Mouse (Mus musculus): Measurements from ENCODE around the gene Tdg. TPM values are rescaled to one million over a fixed set of nuclear protein-coding genes. Genes with fewer than 3 reads are reported as not detected.

The Tdg gene
- polyA plus RNA-seq, 1 experiment from 2014 or later = 157 TPM

- Histone ChIP-seq H3K27me3 (ENCODE audit: control insufficient read depth, insufficient read depth, low read length) (no peaks in the 10 kb centered on the region), H3K4me3 (ENCODE audit: low read depth, low read length) (no peak overlapping the region), H3K9me3 (ENCODE audit: control insufficient read depth, low read length) (no peaks in the 10 kb centered on the region), H3K9ac (replicated peaks; ENCODE audit: low read depth, low read length) (no peak overlapping the region), H3K27ac (ENCODE audit: low read depth, low read length) (no peak overlapping the region), H3K4me1 (ENCODE audit: control insufficient read depth, insufficient read depth, low read length) (no peaks in the 10 kb centered on the region), H3K4me2 (ENCODE audit: low read depth, low read length) (no peak overlapping the region), H3K36me3 (ENCODE audit: control insufficient read depth, insufficient read depth, low read length) (no peaks in the 10 kb centered on the region)
- no peak for ATAC-seq (ENCODE audit: low read depth)
- 89% methylated on average over 7 of the region's 7 CpGs for WGBS
Observed at GRCm38 (mm10) chr10:82681639-82682038, 52.0 kb downstream of the Tdg start.

GRCm38 (mm10) chr10:82685440-82685839 is 55.8 kb downstream of the Tdg start:
- Histone ChIP-seq H3K4me3 (ENCODE audit: low read depth, low read length) (no peak overlapping the region), H3K36me3 (ENCODE audit: control insufficient read depth, insufficient read depth, low read length) (no peaks in the 10 kb centered on the region), H3K9me3 (ENCODE audit: control insufficient read depth, low read length) (no peaks in the 10 kb centered on the region), H3K4me1 (ENCODE audit: control insufficient read depth, insufficient read depth, low read length) (no peaks in the 10 kb centered on the region), H3K4me2 (ENCODE audit: low read depth, low read length) (no peak overlapping the region), H3K27me3 (ENCODE audit: control insufficient read depth, insufficient read depth, low read length) (no peaks in the 10 kb centered on the region), H3K27ac (ENCODE audit: low read depth, low read length) (no peak overlapping the region), H3K9ac (replicated peaks; ENCODE audit: low read depth, low read length) (no peak overlapping the region)
- no peak for ATAC-seq (ENCODE audit: low read depth)
- 78% methylated on average over 2 of the region's 2 CpGs for WGBS

- WGBS = 79% methylated on average over 7 of the region's 7 CpGs
- Histone ChIP-seq H3K9me3 (ENCODE audit: control insufficient read depth, low read length) (no peaks in the 10 kb centered on the region), H3K9ac (replicated peaks; ENCODE audit: low read depth, low read length) (no peak overlapping the region), H3K27me3 (ENCODE audit: control insufficient read depth, insufficient read depth, low read length) (no peaks in the 10 kb centered on the region), H3K27ac (ENCODE audit: low read depth, low read length) (no peak overlapping the region), H3K36me3 (ENCODE audit: control insufficient read depth, insufficient read depth, low read length) (no peaks in the 10 kb centered on the region), H3K4me2 (ENCODE audit: low read depth, low read length) (no peak overlapping the region; the same call in 1 of the 2 replicates), H3K4me1 (ENCODE audit: control insufficient read depth, insufficient read depth, low read length) (no peaks in the 10 kb centered on the region), H3K4me3 (ENCODE audit: low read depth, low read length) (no peak overlapping the region; the same call in 1 of the 2 replicates)
- ATAC-seq (ENCODE audit: low read depth) = no peak
Observed at GRCm38 (mm10) chr10:82689681-82690211, 60.1 kb downstream of the Tdg start.

GRCm38 (mm10) chr10:82690494-82690893 is 60.9 kb downstream of the Tdg start, which contains the start of gene Glt8d2:
TSS of gene Glt8d2 (minus strand) at chr10:82690650.
- no peak within 1 kb of the TSS for H3K9ac ChIP-seq (replicated peaks; ENCODE audit: low read depth, low read length)
- no peaks in the 10 kb centered on the region for H3K4me1 ChIP-seq (ENCODE audit: control insufficient read depth, insufficient read depth, low read length)
- H3K27me3 ChIP-seq (ENCODE audit: control insufficient read depth, insufficient read depth, low read length) = no peaks in the 10 kb centered on the region
- H3K4me3 ChIP-seq (ENCODE audit: low read depth, low read length) = no peak within 1 kb of the TSS; the same call in 1 of the 2 replicates
- H3K36me3 ChIP-seq (ENCODE audit: control insufficient read depth, insufficient read depth, low read length) = no peaks in the 10 kb centered on the region
- no peaks in the 10 kb centered on the region for H3K9me3 ChIP-seq (ENCODE audit: control insufficient read depth, low read length)
- peak within 1 kb of the TSS; percentile 35 for H3K4me2 ChIP-seq (ENCODE audit: low read depth, low read length)
- ATAC-seq (ENCODE audit: low read depth) = no peak
- 10% methylated on average over 14 of the region's 14 CpGs for WGBS
- H3K27ac ChIP-seq (ENCODE audit: low read depth, low read length) = no peak within 1 kb of the TSS

GRCm38 (mm10) chr10:82695956-82696355 is 66.3 kb downstream of the Tdg start, which contains the start of gene Hcfc2:
TSS of gene Hcfc2 (plus strand) at chr10:82696160.
- Histone ChIP-seq H3K9me3 (ENCODE audit: control insufficient read depth, low read length) (no peaks in the 10 kb centered on the region), H3K9ac (replicated peaks; ENCODE audit: low read depth, low read length) (no peak within 1 kb of the TSS), H3K4me3 (ENCODE audit: low read depth, low read length) (no peak within 1 kb of the TSS), H3K27me3 (ENCODE audit: control insufficient read depth, insufficient read depth, low read length) (no peaks in the 10 kb centered on the region; the same call in 1 of the 2 replicates), H3K27ac (ENCODE audit: low read depth, low read length) (no peak within 1 kb of the TSS), H3K4me2 (ENCODE audit: low read depth, low read length) (no peak within 1 kb of the TSS), H3K4me1 (ENCODE audit: control insufficient read depth, insufficient read depth, low read length) (peaks cover 10% of the 10 kb centered on the region; the same call in 1 of the 2 replicates), H3K36me3 (ENCODE audit: control insufficient read depth, insufficient read depth, low read length) (no peaks in the 10 kb centered on the region)
- ATAC-seq (ENCODE audit: low read depth) = no peak
- WGBS = 87% methylated on average over 5 of the region's 5 CpGs

GRCm38 (mm10) chr10:82696453-82697079 is 66.9 kb downstream of the Tdg start:
- Histone ChIP-seq H3K27ac (ENCODE audit: low read depth, low read length) (no peak overlapping the region), H3K4me1 (ENCODE audit: control insufficient read depth, insufficient read depth, low read length) (peaks cover 10% of the 10 kb centered on the region; the same call in 1 of the 2 replicates), H3K4me3 (ENCODE audit: low read depth, low read length) (no peak overlapping the region), H3K9me3 (ENCODE audit: control insufficient read depth, low read length) (no peaks in the 10 kb centered on the region), H3K9ac (replicated peaks; ENCODE audit: low read depth, low read length) (no peak overlapping the region), H3K27me3 (ENCODE audit: control insufficient read depth, insufficient read depth, low read length) (no peaks in the 10 kb centered on the region; the same call in 1 of the 2 replicates), H3K36me3 (ENCODE audit: control insufficient read depth, insufficient read depth, low read length) (0 out of 2 replicates have a peak, but pooled peaks cover 5% of the 10 kb centered on the region), H3K4me2 (ENCODE audit: low read depth, low read length) (no peak overlapping the region)
- ATAC-seq (ENCODE audit: low read depth) = no peak
- WGBS = 80% methylated on average over 4 of the region's 4 CpGs

- H3K36me3 ChIP-seq (ENCODE audit: control insufficient read depth, insufficient read depth, low read length) = 0 out of 2 replicates have a peak, but pooled peaks cover 5% of the 10 kb centered on the region
- H3K4me2 ChIP-seq (ENCODE audit: low read depth, low read length) = no peak overlapping the region
- no peak overlapping the region for H3K9ac ChIP-seq (replicated peaks; ENCODE audit: low read depth, low read length)
- no peak overlapping the region for H3K27ac ChIP-seq (ENCODE audit: low read depth, low read length)
- H3K4me3 ChIP-seq (ENCODE audit: low read depth, low read length) = no peak overlapping the region
- no peaks in the 10 kb centered on the region for H3K9me3 ChIP-seq (ENCODE audit: control insufficient read depth, low read length)
- peaks cover 10% of the 10 kb centered on the region; the same call in 1 of the 2 replicates for H3K4me1 ChIP-seq (ENCODE audit: control insufficient read depth, insufficient read depth, low read length)
- 89% methylated on average over 3 of the region's 3 CpGs for WGBS
- no peaks in the 10 kb centered on the region; the same call in 1 of the 2 replicates for H3K27me3 ChIP-seq (ENCODE audit: control insufficient read depth, insufficient read depth, low read length)
- ATAC-seq (ENCODE audit: low read depth) = no peak
Observed at GRCm38 (mm10) chr10:82697305-82697898, 67.8 kb downstream of the Tdg start.

GRCm38 (mm10) chr10:82698712-82699261 is 69.2 kb downstream of the Tdg start:
- H3K36me3 ChIP-seq (ENCODE audit: control insufficient read depth, insufficient read depth, low read length) = 0 out of 2 replicates have a peak, but pooled peaks cover 5% of the 10 kb centered on the region
- H3K4me2 ChIP-seq (ENCODE audit: low read depth, low read length) = peak overlapping the region; percentile 80
- H3K27me3 ChIP-seq (ENCODE audit: control insufficient read depth, insufficient read depth, low read length) = no peaks in the 10 kb centered on the region; the same call in 1 of the 2 replicates
- peak overlapping the region; percentile 87 for H3K4me3 ChIP-seq (ENCODE audit: low read depth, low read length)
- no peaks in the 10 kb centered on the region for H3K9me3 ChIP-seq (ENCODE audit: control insufficient read depth, low read length)
- peak overlapping the region; percentile 89 for H3K27ac ChIP-seq (ENCODE audit: low read depth, low read length)
- under 1% methylated on average over 36 of the region's 42 CpGs for WGBS
- peaks cover 10% of the 10 kb centered on the region; the same call in 1 of the 2 replicates for H3K4me1 ChIP-seq (ENCODE audit: control insufficient read depth, insufficient read depth, low read length)
- peak overlapping the region; percentile 78 for H3K9ac ChIP-seq (replicated peaks; ENCODE audit: low read depth, low read length)
- peak; percentile 94 for ATAC-seq (ENCODE audit: low read depth)
